Mouse (Mus musculus) liver, embryonic 11.5 days (tissue): ENCODE measurements around the gene Cask. TPM values are rescaled to one million over a fixed set of nuclear protein-coding genes. Genes with fewer than 3 reads are reported as not detected.

ENCODE experiments used
- ATAC-seq: fragments of 200-750 bp; cut with Nextera tagmentation; replicated peaks from 2 replicates; pipeline ENCODE4 v1.8.0; 2017; ENCODE audit warnings: moderate number of reproducible peaks, mild to moderate bottlenecking, moderate TSS enrichment, moderate library complexity; ENCODE audit not compliant: low FRiP score
- DNase-seq: peaks from one replicate; pipeline ENCODE4 v3.0.0-alpha.2; 2017; ENCODE audit warnings: low spot score
- H3K27ac ChIP-seq: fragments of 300-500 bp; sonication (generic); 2 replicates; pipeline ENCODE4 v1.5.1; 2014; ENCODE audit warnings: mild to moderate bottlenecking, low read depth, low read length, control low read depth
- H3K27me3 ChIP-seq: fragments of 300-500 bp; sonication (generic); replicated peaks from 2 replicates; pipeline ENCODE4 v1.6.1; 2014; ENCODE audit warnings: low read length, mixed read lengths; ENCODE audit not compliant: control insufficient read depth, insufficient read depth
- H3K36me3 ChIP-seq: fragments of 300-500 bp; sonication (generic); 2 replicates; pipeline ENCODE4 v1.6.1; 2014; ENCODE audit warnings: mild to moderate bottlenecking, low read length, moderate library complexity, mixed read lengths; ENCODE audit not compliant: control insufficient read depth, insufficient read depth
- H3K4me1 ChIP-seq: fragments of 300-500 bp; sonication (generic); replicated peaks from 2 replicates; pipeline ENCODE4 v1.6.1; 2014; ENCODE audit warnings: low read length, mixed read lengths; ENCODE audit not compliant: control insufficient read depth, insufficient read depth
- H3K4me2 ChIP-seq: fragments of 300-500 bp; sonication (generic); 2 replicates; pipeline ENCODE4 v1.6.1; 2014; ENCODE audit warnings: mild to moderate bottlenecking, control low read depth, moderate library complexity
- H3K4me3 ChIP-seq: fragments of 300-500 bp; sonication (generic); 2 replicates; pipeline ENCODE4 v1.5.1; 2014; ENCODE audit warnings: low read depth, low read length, control low read depth
- H3K9ac ChIP-seq: fragments of 300-500 bp; sonication (generic); 2 replicates; pipeline ENCODE4 v1.6.1; 2014; ENCODE audit warnings: low read depth, low read length, control low read depth
- H3K9me3 ChIP-seq: fragments of 300-500 bp; sonication (generic); 2 replicates; pipeline ENCODE4 v1.6.1; 2016; ENCODE audit warnings: low read length, inconsistent platforms, mixed read lengths; ENCODE audit not compliant: control insufficient read depth
- WGBS: fragments of 180-500 bp; shearing (Covaris S2); extraction: QIAGEN DNeasy Blood & Tissue Kit; methylation state at CpG from one replicate; pipeline ENCODE4 v1.1.7; 2014; 5-methylcytosine and 5-hydroxymethylcytosine counted together
- polyA plus RNA-seq: library from polyadenylated mRNA; unstranded; fragments of >200 nt; fragmentation: Nextera tagmentation; extraction: Ambion mirVana; gene quantifications from 2 replicates; pipeline ENCODE4 v1.2.1, GENCODE M21; 2014

Cask gene
- polyA plus RNA-seq, 1 experiment from 2014 or later: 3.5 TPM

GRCm38 (mm10) chrX:13551566-13551965 lies 299.6 kb downstream of the Cask start:
- H3K9ac ChIP-seq: no peak overlapping the region
- H3K27me3 ChIP-seq: no peaks in the 10 kb centered on the region; the same call in 1 of the 2 replicates
- WGBS: 83% methylated on average over 4 of the region's 4 CpGs
- ATAC-seq (no peak), DNase-seq (no peak)
- H3K4me1 ChIP-seq: no peaks in the 10 kb centered on the region
- H3K4me3 ChIP-seq: no peak overlapping the region
- no peaks in the 10 kb centered on the region for H3K9me3 ChIP-seq
- H3K36me3 ChIP-seq: no peaks in the 10 kb centered on the region
- no peak overlapping the region for H3K4me2 ChIP-seq
- H3K27ac ChIP-seq: no peak overlapping the region

- Histone ChIP-seq H3K4me2 (no peak overlapping the region), H3K9ac (no peak overlapping the region), H3K9me3 (no peaks in the 10 kb centered on the region), H3K4me3 (no peak overlapping the region), H3K36me3 (no peaks in the 10 kb centered on the region), H3K4me1 (no peaks in the 10 kb centered on the region), H3K27ac (no peak overlapping the region), H3K27me3 (peaks cover 3% of the 10 kb centered on the region; the same call in 1 of the 2 replicates)
- DNase-seq: no peak
- WGBS: 79% methylated on average over 4 of the region's 4 CpGs
- no peak for ATAC-seq
Observed at GRCm38 (mm10) chrX:13549100-13549499, 302.1 kb downstream of the Cask start.

- no peaks in the 10 kb centered on the region for H3K36me3 ChIP-seq
- no peaks in the 10 kb centered on the region for H3K4me1 ChIP-seq
- DNase-seq (no peak), ATAC-seq (no peak)
- H3K27me3 ChIP-seq: 0 out of 2 replicates have a peak, but pooled peaks cover 2% of the 10 kb centered on the region
- no peak overlapping the region for H3K27ac ChIP-seq
- H3K4me3 ChIP-seq: no peak overlapping the region
- H3K9ac ChIP-seq: no peak overlapping the region
- WGBS: 90% methylated on average over 8 of the region's 8 CpGs
- no peak overlapping the region for H3K4me2 ChIP-seq
- H3K9me3 ChIP-seq: no peaks in the 10 kb centered on the region
Observed at GRCm38 (mm10) chrX:13521288-13521687, 329.9 kb downstream of the Cask start.

GRCm38 (mm10) chrX:13520566-13520965 lies 330.6 kb downstream of the Cask start:
- Histone ChIP-seq H3K4me1 (no peaks in the 10 kb centered on the region), H3K27me3 (0 out of 2 replicates have a peak, but pooled peaks cover 4% of the 10 kb centered on the region), H3K9me3 (no peaks in the 10 kb centered on the region), H3K4me3 (no peak overlapping the region), H3K27ac (no peak overlapping the region), H3K4me2 (no peak overlapping the region), H3K36me3 (no peaks in the 10 kb centered on the region), H3K9ac (no peak overlapping the region)
- DNase-seq (no peak), ATAC-seq (no peak)
- WGBS: 78% methylated on average over 4 of the region's 4 CpGs

- Histone ChIP-seq H3K9me3 (no peaks in the 10 kb centered on the region), H3K36me3 (no peaks in the 10 kb centered on the region), H3K4me3 (no peak overlapping the region), H3K27ac (no peak overlapping the region), H3K27me3 (0 out of 2 replicates have a peak, but pooled peaks cover 4% of the 10 kb centered on the region), H3K9ac (no peak overlapping the region), H3K4me1 (no peaks in the 10 kb centered on the region), H3K4me2 (no peak overlapping the region)
- 43% methylated on average over 5 of the region's 5 CpGs for WGBS
- ATAC-seq (no peak), DNase-seq (no peak)
Observed at GRCm38 (mm10) chrX:13519408-13519783, 331.8 kb downstream of the Cask start.

GRCm38 (mm10) chrX:13518781-13519407 lies 332.3 kb downstream of the Cask start:
- Histone ChIP-seq H3K36me3 (no peaks in the 10 kb centered on the region), H3K4me3 (no peak overlapping the region), H3K27me3 (0 out of 2 replicates have a peak, but pooled peaks cover 4% of the 10 kb centered on the region), H3K9ac (no peak overlapping the region), H3K9me3 (no peaks in the 10 kb centered on the region), H3K4me2 (no peak overlapping the region), H3K27ac (no peak overlapping the region), H3K4me1 (no peaks in the 10 kb centered on the region)
- ATAC-seq (no peak), DNase-seq (no peak)
- WGBS: 40% methylated on average over 4 of the region's 4 CpGs

GRCm38 (mm10) chrX:13518019-13518418 lies 333.1 kb downstream of the Cask start:
- DNase-seq (no peak), ATAC-seq (no peak)
- H3K4me2 ChIP-seq: no peak overlapping the region
- 44% methylated on average over 10 of the region's 10 CpGs for WGBS
- H3K9ac ChIP-seq: no peak overlapping the region
- H3K27me3 ChIP-seq: 0 out of 2 replicates have a peak, but pooled peaks cover 7% of the 10 kb centered on the region
- no peak overlapping the region for H3K27ac ChIP-seq
- no peaks in the 10 kb centered on the region for H3K4me1 ChIP-seq
- no peak overlapping the region for H3K4me3 ChIP-seq
- no peaks in the 10 kb centered on the region for H3K9me3 ChIP-seq
- no peaks in the 10 kb centered on the region for H3K36me3 ChIP-seq

GRCm38 (mm10) chrX:13516451-13516850 lies 334.7 kb downstream of the Cask start:
- Histone ChIP-seq H3K36me3 (no peaks in the 10 kb centered on the region), H3K4me1 (no peaks in the 10 kb centered on the region), H3K27me3 (0 out of 2 replicates have a peak, but pooled peaks cover 4% of the 10 kb centered on the region), H3K27ac (no peak overlapping the region), H3K9ac (no peak overlapping the region), H3K4me3 (no peak overlapping the region), H3K4me2 (no peak overlapping the region), H3K9me3 (no peaks in the 10 kb centered on the region)
- ATAC-seq: no peak
- WGBS: 77% methylated on average over 6 of the region's 6 CpGs
- DNase-seq: no peak

GRCm38 (mm10) chrX:13513864-13514263 lies 337.3 kb downstream of the Cask start:
- Histone ChIP-seq H3K4me3 (no peak overlapping the region), H3K4me2 (no peak overlapping the region), H3K27ac (no peak overlapping the region), H3K36me3 (no peaks in the 10 kb centered on the region), H3K9ac (no peak overlapping the region), H3K9me3 (no peaks in the 10 kb centered on the region), H3K4me1 (no peaks in the 10 kb centered on the region), H3K27me3 (0 out of 2 replicates have a peak, but pooled peaks cover 4% of the 10 kb centered on the region)
- ATAC-seq (no peak), DNase-seq (no peak)
- WGBS: 81% methylated on average over 5 of the region's 5 CpGs
